Mouse (Mus musculus): Measurements from ENCODE around the gene Zc2hc1b. TPM values are rescaled to one million over a fixed set of nuclear protein-coding genes. Genes with fewer than 3 reads are reported as not detected.

Gene Zc2hc1b
- not detected in 2 replicates for polyA plus RNA-seq (2016; fragmentation: Nextera tagmentation; extraction: Ambion mirVana)

GRCm38 (mm10) chr10:13177973-13178624 lies at the start of gene Zc2hc1b:
Gene Zc2hc1b, minus strand, starts transcription at chr10:13178023.
- Histone ChIP-seq H3K9me3 (no peaks in the 10 kb centered on the region), H3K27me3 (ENCODE audit: insufficient read depth, poor library complexity, severe bottlenecking) (no peaks in the 10 kb centered on the region), H3K4me3 (no peak within 1 kb of the TSS), H3K36me3 (peaks cover 77% of the 10 kb centered on the region), H3K4me1 (replicated peaks) (no peaks in the 10 kb centered on the region), H3K27ac (no peak within 1 kb of the TSS)
- DNase-seq (ENCODE audit: low spot score), result no peak
- WGBS, result 62% methylated on average over 7 of the region's 7 CpGs

- Histone ChIP-seq H3K27me3 (ENCODE audit: insufficient read depth, poor library complexity, severe bottlenecking) (no peaks in the 10 kb centered on the region), H3K9me3 (no peaks in the 10 kb centered on the region), H3K27ac (no peak overlapping the region), H3K4me3 (no peak overlapping the region), H3K4me1 (replicated peaks) (no peaks in the 10 kb centered on the region), H3K36me3 (peaks cover 20% of the 10 kb centered on the region; the same call in 1 of the 2 replicates)
- no peak for DNase-seq (ENCODE audit: low spot score)
- WGBS, result 85% methylated on average over 7 of the region's 7 CpGs
Observed at GRCm38 (mm10) chr10:13225377-13226063, 47.7 kb upstream of the Zc2hc1b start.

- H3K4me1 ChIP-seq (replicated peaks), result peaks cover 7% of the 10 kb centered on the region
- H3K27me3 ChIP-seq (ENCODE audit: insufficient read depth, poor library complexity, severe bottlenecking), result no peaks in the 10 kb centered on the region
- H3K27ac ChIP-seq, result no peak overlapping the region
- no peak overlapping the region for H3K4me3 ChIP-seq
- H3K36me3 ChIP-seq, result peaks cover 14% of the 10 kb centered on the region; the same call in 1 of the 2 replicates
- no peaks in the 10 kb centered on the region for H3K9me3 ChIP-seq
- DNase-seq (ENCODE audit: low spot score), result no peak
- 88% methylated on average over 3 of the region's 3 CpGs for WGBS
Observed at GRCm38 (mm10) chr10:13222135-13222534, 44.3 kb upstream of the Zc2hc1b start.

- WGBS, result 76% methylated on average over 1 of the region's 1 CpGs
- H3K9me3 ChIP-seq, result no peaks in the 10 kb centered on the region
- DNase-seq (ENCODE audit: low spot score), result no peak
- no peaks in the 10 kb centered on the region for H3K27me3 ChIP-seq (ENCODE audit: insufficient read depth, poor library complexity, severe bottlenecking)
- peaks cover 7% of the 10 kb centered on the region for H3K4me1 ChIP-seq (replicated peaks)
- H3K36me3 ChIP-seq, result peaks cover 14% of the 10 kb centered on the region; the same call in 1 of the 2 replicates
- no peak overlapping the region for H3K27ac ChIP-seq
- H3K4me3 ChIP-seq, result no peak overlapping the region
Observed at GRCm38 (mm10) chr10:13220061-13220460, 42.2 kb upstream of the Zc2hc1b start.

GRCm38 (mm10) chr10:13213956-13214355 lies 36.1 kb upstream of the Zc2hc1b start:
- Histone ChIP-seq H3K9me3 (no peaks in the 10 kb centered on the region), H3K4me1 (replicated peaks) (peaks cover 11% of the 10 kb centered on the region), H3K27me3 (ENCODE audit: insufficient read depth, poor library complexity, severe bottlenecking) (no peaks in the 10 kb centered on the region), H3K36me3 (0 out of 2 replicates have a peak, but pooled peaks cover 9% of the 10 kb centered on the region), H3K27ac (no peak overlapping the region), H3K4me3 (no peak overlapping the region)
- no peak for DNase-seq (ENCODE audit: low spot score)
- 84% methylated on average over 12 of the region's 12 CpGs for WGBS

GRCm38 (mm10) chr10:13212829-13213228 lies 35.0 kb upstream of the Zc2hc1b start:
- Histone ChIP-seq H3K4me1 (replicated peaks) (peaks cover 11% of the 10 kb centered on the region), H3K9me3 (no peaks in the 10 kb centered on the region), H3K4me3 (no peak overlapping the region), H3K36me3 (0 out of 2 replicates have a peak, but pooled peaks cover 9% of the 10 kb centered on the region), H3K27ac (no peak overlapping the region), H3K27me3 (ENCODE audit: insufficient read depth, poor library complexity, severe bottlenecking) (no peaks in the 10 kb centered on the region)
- 88% methylated on average over 6 of the region's 6 CpGs for WGBS
- no peak for DNase-seq (ENCODE audit: low spot score)

- H3K27ac ChIP-seq, result no peak overlapping the region
Observed at GRCm38 (mm10) chr10:13212326-13212725, 34.5 kb upstream of the Zc2hc1b start.

GRCm38 (mm10) chr10:13209930-13210637 lies 32.3 kb upstream of the Zc2hc1b start:
- Histone ChIP-seq H3K4me3 (no peak overlapping the region), H3K9me3 (no peaks in the 10 kb centered on the region), H3K27me3 (ENCODE audit: insufficient read depth, poor library complexity, severe bottlenecking) (no peaks in the 10 kb centered on the region), H3K36me3 (0 out of 2 replicates have a peak, but pooled peaks cover 9% of the 10 kb centered on the region), H3K27ac (no peak overlapping the region), H3K4me1 (replicated peaks) (peaks cover 5% of the 10 kb centered on the region; the same call in 1 of the 2 replicates)
- 79% methylated on average over 8 of the region's 8 CpGs for WGBS
- no peak for DNase-seq (ENCODE audit: low spot score)

More at GRCm38 (mm10) chr10:13212326-13212725, 34.5 kb upstream of the Zc2hc1b start:
- no peaks in the 10 kb centered on the region for H3K27me3 ChIP-seq (ENCODE audit: insufficient read depth, poor library complexity, severe bottlenecking)
- H3K36me3 ChIP-seq, result 0 out of 2 replicates have a peak, but pooled peaks cover 9% of the 10 kb centered on the region
- no peak overlapping the region for H3K4me3 ChIP-seq
- H3K4me1 ChIP-seq (replicated peaks), result peaks cover 6% of the 10 kb centered on the region
- WGBS, result 87% methylated on average over 9 of the region's 9 CpGs
- no peak for DNase-seq (ENCODE audit: low spot score)
- H3K9me3 ChIP-seq, result no peaks in the 10 kb centered on the region

GRCm38 (mm10) chr10:13209506-13209905 lies 31.7 kb upstream of the Zc2hc1b start:
- H3K27ac ChIP-seq, result no peak overlapping the region
- WGBS, result 69% methylated on average over 3 of the region's 3 CpGs
- no peaks in the 10 kb centered on the region for H3K9me3 ChIP-seq
- H3K4me3 ChIP-seq, result no peak overlapping the region
- peaks cover 5% of the 10 kb centered on the region; the same call in 1 of the 2 replicates for H3K4me1 ChIP-seq (replicated peaks)
- 0 out of 2 replicates have a peak, but pooled peaks cover 9% of the 10 kb centered on the region for H3K36me3 ChIP-seq
- no peak for DNase-seq (ENCODE audit: low spot score)
- H3K27me3 ChIP-seq (ENCODE audit: insufficient read depth, poor library complexity, severe bottlenecking), result no peaks in the 10 kb centered on the region

- Histone ChIP-seq H3K27ac (no peak overlapping the region), H3K9me3 (no peaks in the 10 kb centered on the region), H3K27me3 (ENCODE audit: insufficient read depth, poor library complexity, severe bottlenecking) (no peaks in the 10 kb centered on the region), H3K4me3 (no peak overlapping the region), H3K4me1 (replicated peaks) (peaks cover 5% of the 10 kb centered on the region; the same call in 1 of the 2 replicates), H3K36me3 (0 out of 2 replicates have a peak, but pooled peaks cover 7% of the 10 kb centered on the region)
- no peak for DNase-seq (ENCODE audit: low spot score)
- 95% methylated on average over 4 of the region's 4 CpGs for WGBS
Observed at GRCm38 (mm10) chr10:13209061-13209460, 31.2 kb upstream of the Zc2hc1b start.

GRCm38 (mm10) chr10:13201741-13202293 lies 24.0 kb upstream of the Zc2hc1b start:
- DNase-seq (ENCODE audit: low spot score), result no peak
- Histone ChIP-seq H3K27ac (no peak overlapping the region), H3K4me1 (replicated peaks) (no peaks in the 10 kb centered on the region), H3K36me3 (no peaks in the 10 kb centered on the region), H3K27me3 (ENCODE audit: insufficient read depth, poor library complexity, severe bottlenecking) (no peaks in the 10 kb centered on the region), H3K4me3 (no peak overlapping the region), H3K9me3 (no peaks in the 10 kb centered on the region)
- 95% methylated on average over 6 of the region's 6 CpGs for WGBS

GRCm38 (mm10) chr10:13200862-13201261 lies 23.0 kb upstream of the Zc2hc1b start:
- DNase-seq (ENCODE audit: low spot score), result no peak
- Histone ChIP-seq H3K27ac (no peak overlapping the region), H3K27me3 (ENCODE audit: insufficient read depth, poor library complexity, severe bottlenecking) (no peaks in the 10 kb centered on the region), H3K4me1 (replicated peaks) (no peaks in the 10 kb centered on the region), H3K4me3 (no peak overlapping the region), H3K9me3 (no peaks in the 10 kb centered on the region), H3K36me3 (no peaks in the 10 kb centered on the region)
- WGBS, result 94% methylated on average over 3 of the region's 3 CpGs
